Mouse (Mus musculus) G1E (cell line): ENCODE results near the gene Tmed6. TPM values are rescaled to one million over a fixed set of nuclear protein-coding genes. Genes with fewer than 3 reads are reported as not detected.

Source experiments
- ATAC-seq: 2 replicates; pipeline ENCODE4 v1.8.0; 2016; ENCODE audit warnings: mild to moderate bottlenecking; ENCODE audit not compliant: insufficient number of reproducible peaks, poor library complexity, low FRiP score, severe bottlenecking; ENCODE audit errors: extremely low read depth
- DNase-seq: peaks from one replicate; pipeline ENCODE4 v3.0.0; 2012; ENCODE audit warnings: low spot score
- H3K27me3 ChIP-seq: 2 replicates; pipeline ENCODE4 v1.6.1; 2012; ENCODE audit warnings: mild to moderate bottlenecking, low read length, inconsistent platforms; ENCODE audit not compliant: insufficient read depth
- H3K36me3 ChIP-seq: replicated peaks from 2 replicates; pipeline ENCODE3; 2012; ENCODE audit warnings: mild to moderate bottlenecking, inconsistent platforms
- H3K4me1 ChIP-seq: 2 replicates; pipeline ENCODE4 v1.6.1; 2012; ENCODE audit warnings: low read depth, low read length, inconsistent platforms, mixed read lengths; ENCODE audit not compliant: insufficient read depth
- H3K4me3 ChIP-seq: 2 replicates; pipeline ENCODE4 v1.5.1; 2012; ENCODE audit warnings: low read depth, mild to moderate bottlenecking, inconsistent platforms, low read length, moderate library complexity, mixed read lengths
- H3K9me3 ChIP-seq: replicated peaks from 2 replicates; pipeline ENCODE4 v1.6.1; 2012; ENCODE audit warnings: inconsistent platforms
- CTCF ChIP-seq: IDR thresholded peaks from 2 replicates; pipeline ENCODE4 v1.5.1; 2012; ENCODE audit warnings: low read depth, low read length, inconsistent platforms, mixed read lengths
- GATA1 ChIP-seq: IDR thresholded peaks from 2 replicates; pipeline ENCODE4 v1.6.1; 2012; ENCODE audit warnings: borderline replicate concordance, low read length, inconsistent platforms, mixed read lengths
- GATA2 ChIP-seq: IDR thresholded peaks from 2 replicates; pipeline ENCODE4 v1.6.1; 2012; ENCODE audit warnings: low read depth, low read length, inconsistent platforms, borderline replicate concordance
- POLR2AphosphoS5 ChIP-seq: IDR thresholded peaks from 2 replicates; pipeline ENCODE4 v1.6.1; 2012; ENCODE audit warnings: low read depth, low read length, inconsistent platforms; ENCODE audit not compliant: insufficient replicate concordance
- TAL1 ChIP-seq: conservative IDR thresholded peaks from 2 replicates; pipeline ENCODE4 v1.6.1; 2012; ENCODE audit warnings: low read depth, low read length, inconsistent platforms, mixed read lengths
- polyA plus RNA-seq: library from polyadenylated mRNA; stranded (reverse); fragments of >175 nt; gene quantifications from 2 replicates; pipeline ENCODE4 v1.2.3, GENCODE M21; 2012
- total RNA-seq, 2 experiments: library from RNA; stranded (forward) in 1 of 2; stranded (reverse) in 1 of 2; fragments of 200-1000 nt in 1 of 2; fragments of >200 nt in 1 of 2; fragmentation: Nextera tagmentation in 1 of 2; gene quantifications; 2 replicates each; pipeline ENCODE4 v1.2.3; 2014 to 2017

The Tmed6 gene
- total and polyA plus RNA-seq, 3 experiments: not detected

GRCm38 (mm10) chr8:107096366-107097036, 31.1 kb upstream of the Tmed6 start, which contains the start of gene Terf2:
Gene Terf2, minus strand, starts transcription at chr8:107096547.
- no peak for TF ChIP-seq GATA2
- TF ChIP-seq CTCF: no peak
- no peak for TF ChIP-seq GATA1
- Histone ChIP-seq H3K4me1 (peaks cover 30% of the 10 kb centered on the region), H3K27me3 (peaks cover 8% of the 10 kb centered on the region; the same call in 1 of the 2 replicates), H3K9me3 (no peaks in the 10 kb centered on the region), H3K36me3 (peaks cover 33% of the 10 kb centered on the region), H3K4me3 (peak within 1 kb of the TSS; percentile 92)
- ATAC-seq (peak; percentile 84), DNase-seq (peak; percentile 83)

- Histone ChIP-seq H3K9me3 (no peaks in the 10 kb centered on the region), H3K27me3 (peaks cover 6% of the 10 kb centered on the region; the same call in 1 of the 2 replicates), H3K4me3 (peak overlapping the region; percentile 92), H3K4me1 (peaks cover 30% of the 10 kb centered on the region), H3K36me3 (peaks cover 38% of the 10 kb centered on the region)
- peak; percentile 33 for DNase-seq
- no peak for ATAC-seq
- no peak for TF ChIP-seq CTCF
- no peak for TF ChIP-seq TAL1
- TF ChIP-seq GATA1: no peak
- TF ChIP-seq POLR2AphosphoS5: no peak
- no peak for TF ChIP-seq GATA2
These were observed 30.4 kb upstream of the Tmed6 start for GRCm38 (mm10) chr8:107095717-107096365.

DNA sequence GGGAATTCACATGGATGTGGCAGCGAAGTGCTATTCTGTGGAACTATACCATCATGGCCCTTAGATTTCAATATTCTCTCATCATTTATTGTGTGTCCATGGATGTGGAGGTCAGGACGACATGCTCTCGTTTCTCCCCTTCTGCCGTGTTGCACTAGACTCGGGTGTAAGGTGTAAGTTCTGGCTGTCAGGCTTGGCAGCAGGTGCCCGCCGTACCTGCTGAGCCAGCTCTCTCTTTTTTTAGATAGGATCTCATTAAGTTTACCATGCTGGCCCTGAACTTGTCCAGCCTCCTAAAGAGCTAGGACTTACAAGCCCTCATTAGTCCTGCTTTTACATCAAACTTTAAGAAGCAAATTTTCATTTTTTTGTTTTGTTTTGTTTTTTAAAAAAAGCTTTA, 25.1 kb upstream of the Tmed6 start:
- no peaks in the 10 kb centered on the region for H3K9me3 ChIP-seq
- H3K36me3 ChIP-seq: peaks cover 88% of the 10 kb centered on the region
- no peak for DNase-seq
- H3K27me3 ChIP-seq: no peaks in the 10 kb centered on the region
- TF ChIP-seq POLR2AphosphoS5 (no peak), CTCF (no peak), GATA2 (no peak), TAL1 (no peak), GATA1 (no peak)
- H3K4me1 ChIP-seq: peaks cover 22% of the 10 kb centered on the region
- H3K4me3 ChIP-seq: no peak overlapping the region
- no peak for ATAC-seq

DNA sequence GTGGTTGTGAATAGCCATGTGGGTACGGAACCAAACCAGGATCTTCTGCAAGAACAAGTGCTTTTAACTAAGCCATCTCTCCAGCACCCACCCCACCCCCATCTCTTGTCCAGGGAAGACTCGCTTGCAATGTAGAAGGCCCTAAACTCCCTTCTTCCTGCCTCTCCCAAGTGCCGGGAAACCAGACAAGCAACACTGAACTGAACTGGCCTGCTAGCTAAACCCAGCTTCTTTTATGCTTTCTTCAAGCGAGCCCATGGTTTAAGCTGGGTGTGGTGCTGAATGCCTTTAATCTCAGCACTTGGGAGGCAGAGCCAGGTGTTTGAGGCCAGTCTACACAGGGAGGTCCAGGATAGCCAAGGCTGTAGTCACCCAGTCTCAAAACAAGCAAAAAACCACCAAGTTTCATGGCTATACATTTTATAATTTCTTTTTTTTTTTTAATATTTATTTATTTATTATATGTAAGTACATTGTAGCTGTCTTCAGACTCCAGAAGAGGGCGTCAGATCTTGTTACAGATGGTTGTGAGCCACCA, 23.2 kb upstream of the Tmed6 start:
- Histone ChIP-seq H3K4me1 (peaks cover 6% of the 10 kb centered on the region), H3K4me3 (no peak overlapping the region), H3K9me3 (no peaks in the 10 kb centered on the region), H3K36me3 (peaks cover 85% of the 10 kb centered on the region), H3K27me3 (no peaks in the 10 kb centered on the region)
- ATAC-seq (no peak), DNase-seq (no peak)
- no peak for TF ChIP-seq GATA2
- TF ChIP-seq TAL1: no peak
- no peak for TF ChIP-seq POLR2AphosphoS5
- TF ChIP-seq GATA1: no peak
- no peak for TF ChIP-seq CTCF

GRCm38 (mm10) chr8:107086018-107086417, 20.6 kb upstream of the Tmed6 start:
- no peaks in the 10 kb centered on the region for H3K27me3 ChIP-seq
- ATAC-seq (no peak), DNase-seq (no peak)
- H3K9me3 ChIP-seq: no peaks in the 10 kb centered on the region
- TF ChIP-seq CTCF (no peak), GATA1 (no peak), TAL1 (no peak), GATA2 (no peak)
- peaks cover 87% of the 10 kb centered on the region for H3K36me3 ChIP-seq
- H3K4me1 ChIP-seq: no peaks in the 10 kb centered on the region
- H3K4me3 ChIP-seq: no peak overlapping the region

- ATAC-seq (no peak), DNase-seq (no peak)
- H3K4me1 ChIP-seq: no peaks in the 10 kb centered on the region
- TF ChIP-seq POLR2AphosphoS5 (no peak), CTCF (0 out of 2 replicates have a peak, but pooled peaks have one; percentile 9)
- peaks cover 87% of the 10 kb centered on the region for H3K36me3 ChIP-seq
- H3K9me3 ChIP-seq: no peaks in the 10 kb centered on the region
- H3K27me3 ChIP-seq: no peaks in the 10 kb centered on the region
- H3K4me3 ChIP-seq: no peak overlapping the region
These were observed 19.9 kb upstream of the Tmed6 start for GRCm38 (mm10) chr8:107085358-107085757.

DNA sequence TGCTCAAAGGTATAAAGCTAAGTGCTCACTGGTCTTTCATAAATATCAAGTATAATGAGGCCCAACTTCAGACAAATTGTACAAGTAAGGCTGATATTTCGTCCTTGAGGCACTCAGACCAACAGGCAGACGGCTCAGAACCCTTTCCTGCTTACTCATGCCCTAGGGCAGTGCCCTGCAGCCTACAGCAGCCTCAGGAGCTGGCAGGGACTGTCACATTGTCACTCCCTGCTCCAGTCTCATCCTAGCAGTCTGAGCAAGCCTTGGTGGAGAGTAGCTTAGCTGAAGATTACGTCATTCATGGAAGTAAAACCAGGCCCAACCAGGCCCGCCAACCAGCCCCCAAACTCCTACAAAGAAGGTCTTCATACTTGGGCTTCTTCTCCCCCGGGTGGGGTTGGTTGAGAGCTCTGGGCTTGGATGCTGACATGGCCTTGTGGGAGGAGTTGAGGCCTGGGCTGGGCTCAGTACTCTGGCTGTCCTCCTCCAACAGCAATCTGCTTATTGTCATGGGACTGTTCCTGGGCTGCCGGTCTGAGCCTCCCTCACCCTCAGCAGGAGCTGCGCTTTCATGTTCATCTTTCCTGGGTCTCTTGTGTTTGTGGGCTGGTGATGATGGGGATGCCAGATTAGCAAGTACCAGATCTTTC, 10.9 kb upstream of the Tmed6 start:
- Histone ChIP-seq H3K4me3 (no peak overlapping the region), H3K9me3 (no peaks in the 10 kb centered on the region), H3K27me3 (no peaks in the 10 kb centered on the region), H3K4me1 (peaks cover 4% of the 10 kb centered on the region), H3K36me3 (peaks cover 98% of the 10 kb centered on the region)
- TF ChIP-seq GATA2 (no peak), POLR2AphosphoS5 (no peak), TAL1 (no peak), CTCF (no peak), GATA1 (no peak)
- DNase-seq (no peak), ATAC-seq (no peak)
